Mouse (Mus musculus) forebrain, embryonic 16.5 days (tissue): Measurements from ENCODE around the gene Srl. TPM values are rescaled to one million over a fixed set of nuclear protein-coding genes. Genes with fewer than 3 reads are reported as not detected.

ENCODE experiments used
- ATAC-seq: fragments of 200-750 bp; cut with Nextera tagmentation; 2 replicates; pipeline ENCODE4 v1.8.0; 2017; ENCODE audit warnings: mild to moderate bottlenecking, moderate library complexity
- H3K27ac ChIP-seq: fragments of 300-500 bp; sonication (generic); 2 replicates; pipeline ENCODE4 v1.5.1; 2014; ENCODE audit warnings: low read length, control low read depth
- H3K27me3 ChIP-seq: fragments of 300-500 bp; sonication (generic); replicated peaks from 2 replicates; pipeline ENCODE4 v1.6.1; 2014; ENCODE audit warnings: low read length; ENCODE audit not compliant: control insufficient read depth, insufficient read depth
- H3K36me3 ChIP-seq: fragments of 300-500 bp; sonication (generic); 2 replicates; pipeline ENCODE4 v1.6.1; 2014; ENCODE audit not compliant: control insufficient read depth, insufficient read depth
- H3K4me1 ChIP-seq: fragments of 300-500 bp; sonication (generic); replicated peaks from 2 replicates; pipeline ENCODE4 v1.6.1; 2014; ENCODE audit warnings: low read length; ENCODE audit not compliant: control insufficient read depth, insufficient read depth
- H3K4me2 ChIP-seq: fragments of 300-500 bp; sonication (generic); 2 replicates; pipeline ENCODE4 v1.6.1; 2014; ENCODE audit warnings: mild to moderate bottlenecking, low read length, control low read depth
- H3K4me3 ChIP-seq: fragments of 300-500 bp; sonication (generic); replicated peaks from 2 replicates; pipeline ENCODE4 v1.5.1; 2014; ENCODE audit warnings: mild to moderate bottlenecking, low read length, control low read depth
- H3K9ac ChIP-seq: fragments of 300-500 bp; sonication (generic); replicated peaks from 2 replicates; pipeline ENCODE4 v1.6.1; 2014; ENCODE audit warnings: low read depth, low read length, control low read depth
- H3K9me3 ChIP-seq: fragments of 300-500 bp; sonication (generic); 2 replicates; pipeline ENCODE4 v1.6.1; 2016; ENCODE audit warnings: low read length; ENCODE audit not compliant: control insufficient read depth
- WGBS: fragments of 180-500 bp; shearing (Covaris S2); extraction: QIAGEN DNeasy Blood & Tissue Kit; methylation state at CpG from one replicate; pipeline ENCODE4 v1.1.7; 2014; 5-methylcytosine and 5-hydroxymethylcytosine counted together
- polyA plus RNA-seq: library from polyadenylated mRNA; unstranded; fragments of >200 nt; fragmentation: Nextera tagmentation; extraction: Ambion mirVana; gene quantifications from 2 replicates; pipeline ENCODE4 v1.2.1, GENCODE M21; 2015

The Srl gene
- polyA plus RNA-seq, 1 experiment from 2014 or later = 45.2 TPM

GRCm38 (mm10) chr16:4578630-4579029, 37.0 kb upstream of the Srl start:
- Histone ChIP-seq H3K4me2 (no peak overlapping the region), H3K9me3 (no peaks in the 10 kb centered on the region), H3K27ac (no peak overlapping the region), H3K9ac (no peak overlapping the region), H3K4me1 (no peaks in the 10 kb centered on the region), H3K4me3 (no peak overlapping the region), H3K36me3 (no peaks in the 10 kb centered on the region), H3K27me3 (no peaks in the 10 kb centered on the region)
- 81% methylated on average over 7 of the region's 7 CpGs for WGBS
- ATAC-seq = no peak

GRCm38 (mm10) chr16:4576873-4577272, 35.3 kb upstream of the Srl start:
- no peaks in the 10 kb centered on the region for H3K36me3 ChIP-seq
- H3K4me3 ChIP-seq = no peak overlapping the region
- 55% methylated on average over 2 of the region's 2 CpGs for WGBS
- no peaks in the 10 kb centered on the region for H3K4me1 ChIP-seq
- H3K27me3 ChIP-seq = no peaks in the 10 kb centered on the region
- H3K9ac ChIP-seq = no peak overlapping the region
- H3K4me2 ChIP-seq = no peak overlapping the region
- no peaks in the 10 kb centered on the region for H3K9me3 ChIP-seq
- ATAC-seq = no peak
- no peak overlapping the region for H3K27ac ChIP-seq

GRCm38 (mm10) chr16:4576038-4576437, 34.4 kb upstream of the Srl start:
- H3K27me3 ChIP-seq = no peaks in the 10 kb centered on the region
- no peak overlapping the region for H3K4me2 ChIP-seq
- H3K27ac ChIP-seq = no peak overlapping the region
- ATAC-seq = no peak
- H3K36me3 ChIP-seq = no peaks in the 10 kb centered on the region
- no peak overlapping the region for H3K4me3 ChIP-seq
- H3K9me3 ChIP-seq = no peaks in the 10 kb centered on the region
- WGBS = 52% methylated on average over 2 of the region's 2 CpGs
- no peak overlapping the region for H3K9ac ChIP-seq
- no peaks in the 10 kb centered on the region for H3K4me1 ChIP-seq

GRCm38 (mm10) chr16:4570737-4571136, 29.1 kb upstream of the Srl start:
- no peak overlapping the region for H3K4me2 ChIP-seq
- 0 out of 2 replicates have a peak, but pooled peaks cover 3% of the 10 kb centered on the region for H3K4me1 ChIP-seq
- H3K36me3 ChIP-seq = no peaks in the 10 kb centered on the region
- no peak overlapping the region for H3K27ac ChIP-seq
- ATAC-seq = no peak
- H3K4me3 ChIP-seq = no peak overlapping the region
- no peaks in the 10 kb centered on the region for H3K27me3 ChIP-seq
- no peak overlapping the region for H3K9ac ChIP-seq
- H3K9me3 ChIP-seq = no peaks in the 10 kb centered on the region
- WGBS = 49% methylated on average over 4 of the region's 4 CpGs

- H3K4me2 ChIP-seq = no peak overlapping the region
- H3K4me3 ChIP-seq = no peak overlapping the region
- H3K27me3 ChIP-seq = no peaks in the 10 kb centered on the region
- no peak overlapping the region for H3K9ac ChIP-seq
- no peaks in the 10 kb centered on the region for H3K36me3 ChIP-seq
- ATAC-seq = peak; percentile 49
- H3K4me1 ChIP-seq = 0 out of 2 replicates have a peak, but pooled peaks cover 3% of the 10 kb centered on the region
- 16% methylated on average over 4 of the region's 4 CpGs for WGBS
- H3K27ac ChIP-seq = no peak overlapping the region
- H3K9me3 ChIP-seq = no peaks in the 10 kb centered on the region
Measured at GRCm38 (mm10) chr16:4567912-4568311, 26.3 kb upstream of the Srl start.

GRCm38 (mm10) chr16:4560145-4560952, 18.7 kb upstream of the Srl start:
- peak overlapping the region; percentile 93 for H3K27ac ChIP-seq
- ATAC-seq = peak; percentile 32
- H3K27me3 ChIP-seq = no peaks in the 10 kb centered on the region
- peak overlapping the region; percentile 76 for H3K9ac ChIP-seq
- H3K36me3 ChIP-seq = no peaks in the 10 kb centered on the region
- peak overlapping the region; percentile 70 for H3K4me3 ChIP-seq
- under 1% methylated on average over 43 of the region's 43 CpGs for WGBS
- peaks cover 20% of the 10 kb centered on the region for H3K4me1 ChIP-seq
- no peaks in the 10 kb centered on the region for H3K9me3 ChIP-seq
- peak overlapping the region; percentile 90 for H3K4me2 ChIP-seq

- Histone ChIP-seq H3K9me3 (no peaks in the 10 kb centered on the region), H3K27me3 (no peaks in the 10 kb centered on the region), H3K4me1 (peaks cover 20% of the 10 kb centered on the region), H3K27ac (peak within 1 kb of the TSS; percentile 93), H3K36me3 (no peaks in the 10 kb centered on the region), H3K4me2 (peak within 1 kb of the TSS; percentile 90), H3K9ac (peak within 1 kb of the TSS; percentile 76), H3K4me3 (peak within 1 kb of the TSS; percentile 70)
- peak; percentile 14 for ATAC-seq
- WGBS = 0% methylated on average over 15 of the region's 17 CpGs
Measured at GRCm38 (mm10) chr16:4559715-4560144, 18.1 kb upstream of the Srl start, which contains the start of gene Tfap4. Tfap4 (minus strand) TSS chr16:4559854.

GRCm38 (mm10) chr16:4558980-4559631, 17.5 kb upstream of the Srl start:
- peak; percentile 44 for ATAC-seq
- under 1% methylated on average over 43 of the region's 43 CpGs for WGBS
- peaks cover 20% of the 10 kb centered on the region for H3K4me1 ChIP-seq

GRCm38 (mm10) chr16:4558384-4558979, 16.9 kb upstream of the Srl start:
- Histone ChIP-seq H3K4me1 (peaks cover 20% of the 10 kb centered on the region), H3K27me3 (no peaks in the 10 kb centered on the region), H3K36me3 (no peaks in the 10 kb centered on the region), H3K9ac (peak overlapping the region; percentile 76), H3K27ac (peak overlapping the region; percentile 93), H3K4me3 (peak overlapping the region; percentile 70), H3K9me3 (no peaks in the 10 kb centered on the region), H3K4me2 (peak overlapping the region; percentile 90)
- peak; percentile 95 for ATAC-seq
- under 1% methylated on average over 38 of the region's 38 CpGs for WGBS

More at GRCm38 (mm10) chr16:4558980-4559631, 17.5 kb upstream of the Srl start:
- peak overlapping the region; percentile 70 for H3K4me3 ChIP-seq
- no peaks in the 10 kb centered on the region for H3K36me3 ChIP-seq
- peak overlapping the region; percentile 93 for H3K27ac ChIP-seq
- H3K4me2 ChIP-seq = peak overlapping the region; percentile 90
- no peaks in the 10 kb centered on the region for H3K9me3 ChIP-seq
- no peaks in the 10 kb centered on the region for H3K27me3 ChIP-seq
- H3K9ac ChIP-seq = peak overlapping the region; percentile 76
